Mouse (Mus musculus): ENCODE data around the gene Chid1. TPM values are rescaled to one million over a fixed set of nuclear protein-coding genes. Genes with fewer than 3 reads are reported as not detected.

Chid1 gene
- polyA plus RNA-seq, 1 experiment from 2014 or later = 20.8 TPM

- Histone ChIP-seq H3K4me1 (replicated peaks; ENCODE audit: control insufficient read depth, insufficient read depth) (peaks cover 18% of the 10 kb centered on the region), H3K27me3 (ENCODE audit: control insufficient read depth, insufficient read depth, low read length) (0 out of 2 replicates have a peak, but pooled peaks cover 2% of the 10 kb centered on the region), H3K4me3 (ENCODE audit: low read depth, low read length) (peak overlapping the region; percentile 72), H3K9me3 (ENCODE audit: control insufficient read depth, low read length) (no peaks in the 10 kb centered on the region), H3K27ac (replicated peaks) (peak overlapping the region; percentile 94), H3K9ac (ENCODE audit: low read length) (peak overlapping the region; percentile 86), H3K4me2 (replicated peaks; ENCODE audit: low read depth) (peak overlapping the region; percentile 82), H3K36me3 (ENCODE audit: control insufficient read depth, insufficient read depth, low read length) (peaks cover 19% of the 10 kb centered on the region)
- DNase-seq (ENCODE audit: low spot score) = peak; percentile 65
- TF ChIP-seq CTCF (IDR thresholded peaks at IDR 0.05; ENCODE audit: low read depth) = peak; percentile 73
- no peak for TF ChIP-seq EP300 (optimal IDR thresholded peaks at IDR 0.05)
- peak; percentile 57 for ATAC-seq (ENCODE audit: low FRiP score, low TSS enrichment)
- 3% methylated on average over 8 of the region's 8 CpGs for WGBS
Observed at GRCm38 (mm10) chr7:141468522-141469211, 71.0 kb downstream of the Chid1 start.

GRCm38 (mm10) chr7:141468164-141468521, 71.5 kb downstream of the Chid1 start:
- H3K27ac ChIP-seq (replicated peaks) = peak overlapping the region; percentile 94

GRCm38 (mm10) chr7:141467230-141468030, 72.2 kb downstream of the Chid1 start, which contains the start of gene Cd151:
TSS of gene Cd151 (plus strand) at chr7:141467392.
- Histone ChIP-seq H3K4me1 (replicated peaks; ENCODE audit: control insufficient read depth, insufficient read depth) (peaks cover 18% of the 10 kb centered on the region), H3K27me3 (ENCODE audit: control insufficient read depth, insufficient read depth, low read length) (0 out of 2 replicates have a peak, but pooled peaks cover 2% of the 10 kb centered on the region), H3K9ac (ENCODE audit: low read length) (peak within 1 kb of the TSS; percentile 86), H3K4me3 (ENCODE audit: low read depth, low read length) (peak within 1 kb of the TSS; percentile 72), H3K27ac (replicated peaks) (peak within 1 kb of the TSS; percentile 94), H3K4me2 (replicated peaks; ENCODE audit: low read depth) (peak within 1 kb of the TSS; percentile 82), H3K36me3 (ENCODE audit: control insufficient read depth, insufficient read depth, low read length) (peaks cover 19% of the 10 kb centered on the region), H3K9me3 (ENCODE audit: control insufficient read depth, low read length) (no peaks in the 10 kb centered on the region)
- TF ChIP-seq EP300 (optimal IDR thresholded peaks at IDR 0.05) (no peak), CTCF (IDR thresholded peaks at IDR 0.05; ENCODE audit: low read depth) (no peak)
- peak; percentile 82 for ATAC-seq (ENCODE audit: low FRiP score, low TSS enrichment)
- DNase-seq (ENCODE audit: low spot score) = peak; percentile 94
- WGBS = under 1% methylated on average over 51 of the region's 52 CpGs

More at GRCm38 (mm10) chr7:141468164-141468521, 71.5 kb downstream of the Chid1 start:
- peak overlapping the region; percentile 82 for H3K4me2 ChIP-seq (replicated peaks; ENCODE audit: low read depth)
- ATAC-seq (ENCODE audit: low FRiP score, low TSS enrichment) (no peak), DNase-seq (ENCODE audit: low spot score) (no peak)
- peak overlapping the region; percentile 72 for H3K4me3 ChIP-seq (ENCODE audit: low read depth, low read length)
- peak overlapping the region; percentile 86 for H3K9ac ChIP-seq (ENCODE audit: low read length)
- H3K4me1 ChIP-seq (replicated peaks; ENCODE audit: control insufficient read depth, insufficient read depth) = peaks cover 18% of the 10 kb centered on the region
- TF ChIP-seq EP300 (optimal IDR thresholded peaks at IDR 0.05) (no peak), CTCF (IDR thresholded peaks at IDR 0.05; ENCODE audit: low read depth) (no peak)
- peaks cover 19% of the 10 kb centered on the region for H3K36me3 ChIP-seq (ENCODE audit: control insufficient read depth, insufficient read depth, low read length)
- H3K9me3 ChIP-seq (ENCODE audit: control insufficient read depth, low read length) = no peaks in the 10 kb centered on the region
- WGBS = 11% methylated on average over 5 of the region's 5 CpGs
- H3K27me3 ChIP-seq (ENCODE audit: control insufficient read depth, insufficient read depth, low read length) = 0 out of 2 replicates have a peak, but pooled peaks cover 2% of the 10 kb centered on the region

- Histone ChIP-seq H3K27me3 (ENCODE audit: control insufficient read depth, insufficient read depth, low read length) (0 out of 2 replicates have a peak, but pooled peaks cover 2% of the 10 kb centered on the region), H3K9ac (ENCODE audit: low read length) (peak overlapping the region; percentile 86; the same call in 1 of the 2 replicates), H3K4me3 (ENCODE audit: low read depth, low read length) (peak overlapping the region; percentile 72), H3K27ac (replicated peaks) (peak overlapping the region; percentile 94), H3K36me3 (ENCODE audit: control insufficient read depth, insufficient read depth, low read length) (peaks cover 14% of the 10 kb centered on the region), H3K9me3 (ENCODE audit: control insufficient read depth, low read length) (no peaks in the 10 kb centered on the region), H3K4me1 (replicated peaks; ENCODE audit: control insufficient read depth, insufficient read depth) (peaks cover 19% of the 10 kb centered on the region), H3K4me2 (replicated peaks; ENCODE audit: low read depth) (peak overlapping the region; percentile 82)
- TF ChIP-seq EP300 (optimal IDR thresholded peaks at IDR 0.05) = no peak
- no peak for TF ChIP-seq CTCF (IDR thresholded peaks at IDR 0.05; ENCODE audit: low read depth)
- WGBS = 57% methylated on average over 10 of the region's 10 CpGs
- no peak for ATAC-seq (ENCODE audit: low FRiP score, low TSS enrichment)
- no peak for DNase-seq (ENCODE audit: low spot score)
Observed at GRCm38 (mm10) chr7:141466607-141467148, 73.0 kb downstream of the Chid1 start.

GRCm38 (mm10) chr7:141466045-141466394, 73.6 kb downstream of the Chid1 start:
- Histone ChIP-seq H3K4me2 (replicated peaks; ENCODE audit: low read depth) (no peak overlapping the region), H3K4me1 (replicated peaks; ENCODE audit: control insufficient read depth, insufficient read depth) (peaks cover 24% of the 10 kb centered on the region), H3K27me3 (ENCODE audit: control insufficient read depth, insufficient read depth, low read length) (0 out of 2 replicates have a peak, but pooled peaks cover 2% of the 10 kb centered on the region), H3K9me3 (ENCODE audit: control insufficient read depth, low read length) (no peaks in the 10 kb centered on the region), H3K9ac (ENCODE audit: low read length) (no peak overlapping the region), H3K27ac (replicated peaks) (no peak overlapping the region), H3K4me3 (ENCODE audit: low read depth, low read length) (no peak overlapping the region), H3K36me3 (ENCODE audit: control insufficient read depth, insufficient read depth, low read length) (peaks cover 12% of the 10 kb centered on the region)
- DNase-seq (ENCODE audit: low spot score) (no peak), ATAC-seq (ENCODE audit: low FRiP score, low TSS enrichment) (no peak)
- 78% methylated on average over 7 of the region's 7 CpGs for WGBS
- no peak for TF ChIP-seq CTCF (IDR thresholded peaks at IDR 0.05; ENCODE audit: low read depth)
- TF ChIP-seq EP300 (optimal IDR thresholded peaks at IDR 0.05) = no peak

Data from stomach, postnatal 0 days (tissue).